Mouse (Mus musculus) heart, embryonic 14.5 days (tissue): ENCODE measurements around the gene Tut1. TPM values are rescaled to one million over a fixed set of nuclear protein-coding genes. Genes with fewer than 3 reads are reported as not detected.

Experiments used
- ATAC-seq: fragments of 200-750 bp; cut with Nextera tagmentation; 2 replicates; pipeline ENCODE4 v1.8.0; 2017; ENCODE audit warnings: low read depth, moderate TSS enrichment; ENCODE audit not compliant: insufficient number of reproducible peaks, insufficient read depth, low FRiP score
- H3K27ac ChIP-seq, 2 experiments: fragments of 200-500 bp in 1 of 2; fragments of 300-500 bp in 1 of 2; sonication (generic) in 1 of 2; replicated peaks in 1 of 2; 2 replicates each; pipeline ENCODE4 v1.5.1; 2012 to 2014; ENCODE audit warnings: low read depth in 2 of 2, low read length in 2 of 2, control low read depth in 1 of 2, mild to moderate bottlenecking in 1 of 2, mixed read lengths in 1 of 2; ENCODE audit not compliant: control insufficient read depth in 1 of 2, insufficient read depth in 1 of 2
- H3K27me3 ChIP-seq: fragments of 300-500 bp; sonication (generic); 2 replicates; pipeline ENCODE4 v1.6.1; 2014; ENCODE audit warnings: mild to moderate bottlenecking, low read length, control low read depth; ENCODE audit not compliant: control insufficient read depth, insufficient read depth
- H3K36me3 ChIP-seq: fragments of 300-500 bp; sonication (generic); 2 replicates; pipeline ENCODE4 v1.6.1; 2014; ENCODE audit warnings: mild to moderate bottlenecking, control low read depth, low read length, mixed read lengths; ENCODE audit not compliant: control insufficient read depth, insufficient read depth
- H3K4me1 ChIP-seq, 2 experiments: fragments of 200-500 bp in 1 of 2; fragments of 300-500 bp in 1 of 2; sonication (generic) in 1 of 2; 2 replicates each; pipeline ENCODE4 v1.6.1; 2012 to 2014; ENCODE audit warnings: low read length in 2 of 2, control low read depth in 1 of 2, mixed read lengths in 1 of 2; ENCODE audit not compliant: control insufficient read depth in 2 of 2, insufficient read depth in 2 of 2
- H3K4me2 ChIP-seq: fragments of 300-500 bp; sonication (generic); 2 replicates; pipeline ENCODE4 v1.6.1; 2014; ENCODE audit warnings: mild to moderate bottlenecking, low read length
- H3K4me3 ChIP-seq, 2 experiments: fragments of 200-500 bp in 1 of 2; fragments of 300-500 bp in 1 of 2; sonication (generic) in 1 of 2; 2 replicates each; pipeline ENCODE4 v1.5.1; 2012 to 2014; ENCODE audit warnings: low read length in 2 of 2, mild to moderate bottlenecking in 2 of 2, control low read depth in 1 of 2, low read depth in 1 of 2, moderate library complexity in 1 of 2; ENCODE audit not compliant: control insufficient read depth in 1 of 2, insufficient read depth in 1 of 2
- H3K9ac ChIP-seq: fragments of 300-500 bp; sonication (generic); 2 replicates; pipeline ENCODE4 v1.6.1; 2014; ENCODE audit warnings: mild to moderate bottlenecking, low read length
- H3K9me3 ChIP-seq: fragments of 300-500 bp; sonication (generic); 2 replicates; pipeline ENCODE4 v1.6.1; 2016; ENCODE audit warnings: low read length, control low read depth; ENCODE audit not compliant: control insufficient read depth
- WGBS: fragments of 180-500 bp; shearing (Covaris S2); extraction: QIAGEN DNeasy Blood & Tissue Kit; methylation state at CpG from one replicate; pipeline ENCODE4 v1.1.7; 2014; 5-methylcytosine and 5-hydroxymethylcytosine counted together
- polyA plus RNA-seq: library from polyadenylated mRNA; unstranded; fragments of >200 nt; fragmentation: Nextera tagmentation; extraction: Ambion mirVana; gene quantifications from 2 replicates; pipeline ENCODE4 v1.2.1, GENCODE M21; 2014

Gene Tut1
- polyA plus RNA-seq, 1 experiment from 2014 or later: 15.6 TPM

GRCm38 (mm10) chr19:8990432-8991102 is 36.9 kb downstream of the Tut1 start:
- ATAC-seq: peak; percentile 25; the same call in 1 of the 2 replicates
- 6% methylated on average over 15 of the region's 15 CpGs for WGBS
- peak overlapping the region; percentile 97 for H3K9ac ChIP-seq
- peak overlapping the region; percentile 81 to 98 for H3K27ac ChIP-seq
- H3K9me3 ChIP-seq: no peaks in the 10 kb centered on the region
- H3K4me3 ChIP-seq: peak overlapping the region; percentile 87 to 94
- H3K4me1 ChIP-seq: peaks cover 53 to 72% of the 10 kb centered on the region in 2 experiments
- no peaks in the 10 kb centered on the region for H3K36me3 ChIP-seq
- H3K27me3 ChIP-seq: no peaks in the 10 kb centered on the region
- peak overlapping the region; percentile 77 for H3K4me2 ChIP-seq

- peak overlapping the region; percentile 77 for H3K4me2 ChIP-seq
- H3K36me3 ChIP-seq: no peaks in the 10 kb centered on the region
- peak overlapping the region; percentile 97 for H3K9ac ChIP-seq
- peak overlapping the region; percentile 81 to 98 for H3K27ac ChIP-seq
- no peak for ATAC-seq
- H3K27me3 ChIP-seq: no peaks in the 10 kb centered on the region
- 31% methylated on average over 4 of the region's 4 CpGs for WGBS
- H3K4me1 ChIP-seq: peaks cover 49 to 71% of the 10 kb centered on the region in 2 experiments
- H3K9me3 ChIP-seq: no peaks in the 10 kb centered on the region
- H3K4me3 ChIP-seq: peak overlapping the region; percentile 87 to 94
These were observed 37.7 kb downstream of the Tut1 start for GRCm38 (mm10) chr19:8991245-8991870.

- Histone ChIP-seq H3K9me3 (no peaks in the 10 kb centered on the region), H3K4me2 (peak overlapping the region; percentile 77), H3K4me3 (peak overlapping the region; percentile 87 to 94; a peak in 3 of 4 replicates), H3K27me3 (no peaks in the 10 kb centered on the region), H3K4me1 (peaks cover 49 to 77% of the 10 kb centered on the region in 2 experiments), H3K27ac (peak overlapping the region; percentile 81 to 98), H3K9ac (peak overlapping the region; percentile 97), H3K36me3 (no peaks in the 10 kb centered on the region)
- ATAC-seq: no peak
- WGBS: 56% methylated on average over 13 of the region's 13 CpGs
These were observed 38.5 kb downstream of the Tut1 start for GRCm38 (mm10) chr19:8991871-8992735.

DNA sequence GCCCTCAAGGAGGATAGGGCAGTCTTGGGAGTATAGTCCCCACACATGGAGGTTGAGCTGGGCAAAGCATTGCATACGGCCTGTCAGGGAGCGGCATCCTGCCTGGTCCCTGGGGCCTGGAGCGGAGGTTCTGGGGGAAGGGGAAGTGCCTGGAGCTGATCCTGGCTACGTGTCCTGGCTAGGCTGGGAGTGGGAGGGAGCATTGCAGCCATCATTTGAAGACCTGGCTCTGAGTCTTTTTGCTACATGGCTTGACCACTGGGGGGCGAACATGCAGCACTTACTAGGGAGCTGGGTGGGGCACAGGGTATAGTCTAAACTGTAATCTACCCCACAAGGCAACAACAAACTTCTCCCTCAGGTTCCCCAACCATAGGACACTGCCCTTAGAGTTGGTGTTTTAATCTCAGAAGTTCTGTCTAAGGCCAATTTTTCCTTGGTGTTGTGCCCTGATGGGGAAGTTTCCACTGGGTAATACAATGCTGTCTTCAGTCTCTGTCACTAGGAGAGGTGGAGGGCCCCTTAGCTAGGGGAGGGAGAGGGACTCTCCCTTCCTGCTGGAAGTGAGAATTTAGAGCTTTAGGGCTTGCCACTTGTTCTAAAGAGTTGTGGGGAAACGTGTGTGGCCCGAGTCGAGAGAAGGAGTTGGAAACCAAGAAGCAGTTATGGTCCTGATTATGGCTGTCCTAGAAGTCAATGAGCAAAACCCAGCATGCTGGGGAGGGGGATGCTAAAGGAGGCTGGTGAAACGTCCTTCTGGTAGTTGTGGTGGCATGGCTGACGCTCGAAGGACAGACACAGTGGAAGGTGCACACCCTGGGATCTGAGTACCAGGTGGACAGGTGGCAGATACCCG is 39.4 kb downstream of the Tut1 start:
- peak overlapping the region; percentile 77 for H3K4me2 ChIP-seq
- H3K9ac ChIP-seq: peak overlapping the region; percentile 97
- ATAC-seq: peak; percentile 28
- no peaks in the 10 kb centered on the region for H3K36me3 ChIP-seq
- 34% methylated on average over 12 of the region's 12 CpGs for WGBS
- peak overlapping the region in 1 of 2 experiments; percentile 12; a peak in 1 of 4 replicates for H3K4me3 ChIP-seq
- no peaks in the 10 kb centered on the region for H3K27me3 ChIP-seq
- peaks cover 50 to 78% of the 10 kb centered on the region in 2 experiments for H3K4me1 ChIP-seq
- H3K9me3 ChIP-seq: no peaks in the 10 kb centered on the region
- H3K27ac ChIP-seq: peak overlapping the region; percentile 81 to 98

DNA sequence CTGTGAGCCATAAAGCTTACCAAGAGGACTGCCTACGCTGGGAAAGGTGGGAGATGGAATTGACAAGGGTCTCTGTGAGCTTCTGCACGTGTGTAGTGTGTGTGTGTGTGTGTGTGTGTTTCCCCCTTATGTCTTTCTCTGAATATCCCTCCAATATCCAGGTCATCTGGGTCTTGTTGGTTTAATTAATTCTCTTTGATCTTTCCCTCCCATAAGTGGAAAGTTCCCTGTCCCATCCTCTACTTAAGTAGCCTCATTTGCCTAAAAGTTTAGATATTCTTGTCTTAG is 39.9 kb downstream of the Tut1 start:
- peaks cover 47 to 78% of the 10 kb centered on the region in 2 experiments for H3K4me1 ChIP-seq
- H3K36me3 ChIP-seq: 0 out of 2 replicates have a peak, but pooled peaks cover under 1% of the 10 kb centered on the region
- H3K4me2 ChIP-seq: peak overlapping the region; percentile 77
- H3K27ac ChIP-seq: no peak overlapping the region
- 65% methylated on average over 2 of the region's 2 CpGs for WGBS
- no peaks in the 10 kb centered on the region for H3K9me3 ChIP-seq
- peak overlapping the region; percentile 49; the same call in 1 of the 2 replicates for H3K9ac ChIP-seq
- ATAC-seq: no peak
- no peaks in the 10 kb centered on the region for H3K27me3 ChIP-seq
- H3K4me3 ChIP-seq: no peak overlapping the region

DNA sequence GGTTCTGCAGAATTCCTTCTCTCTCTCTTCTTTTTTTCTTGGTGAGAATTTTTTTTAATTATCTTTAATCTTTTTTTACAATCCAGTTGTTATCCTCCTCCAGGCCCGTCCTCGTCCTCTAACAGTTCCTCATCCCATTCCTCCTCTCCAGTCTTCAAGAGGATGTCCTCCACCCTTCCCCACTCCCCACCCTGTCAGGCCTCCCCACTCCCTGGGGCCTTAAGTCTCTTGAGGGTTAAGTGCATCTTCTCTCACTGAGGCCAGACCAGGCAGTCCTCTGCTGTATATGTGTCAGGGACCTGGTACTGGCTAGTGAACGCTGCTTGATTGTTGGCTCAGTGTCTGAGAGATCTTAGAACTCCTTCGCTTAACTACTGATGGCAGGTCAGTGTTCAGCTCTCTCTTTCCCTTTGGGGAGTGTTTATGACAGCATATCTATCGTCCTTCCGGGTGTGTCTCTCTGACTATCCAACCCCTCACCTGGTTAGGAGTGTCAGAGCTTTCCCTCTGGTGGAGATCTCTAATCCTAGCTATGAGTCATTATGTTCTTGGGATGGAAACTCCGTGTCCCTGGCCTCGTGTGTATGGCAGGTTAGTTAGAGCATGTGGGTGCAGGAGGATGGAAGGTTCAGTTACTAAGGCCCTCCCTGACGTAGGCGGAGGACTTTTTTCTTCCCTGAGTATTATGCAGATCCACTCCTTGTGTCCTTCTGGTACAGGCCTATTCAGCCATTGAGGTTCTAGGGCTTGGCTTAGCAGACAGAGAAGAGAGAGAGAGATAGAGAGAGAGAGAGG is 41.4 kb downstream of the Tut1 start:
- Histone ChIP-seq H3K9ac (0 out of 2 replicates have a peak overlapping the region, but pooled peaks have one; percentile 12), H3K27ac (no peak overlapping the region), H3K36me3 (peaks cover 10% of the 10 kb centered on the region), H3K9me3 (no peaks in the 10 kb centered on the region), H3K4me2 (no peak overlapping the region), H3K4me1 (peaks cover 44 to 81% of the 10 kb centered on the region in 2 experiments), H3K4me3 (no peak overlapping the region), H3K27me3 (no peaks in the 10 kb centered on the region)
- 68% methylated on average over 10 of the region's 10 CpGs for WGBS
- no peak for ATAC-seq
